Mouse (Mus musculus) testis, adult 2 months (tissue): ENCODE data around the gene Tcf20.

Experiments
- CTCF ChIP-seq: fragments of 200-500 bp; IDR thresholded peaks from 2 replicates; pipeline ENCODE4 v1.5.1; 2012; ENCODE audit warnings: low read depth, mild to moderate bottlenecking, inconsistent platforms, low read length, moderate library complexity; ENCODE audit not compliant: control insufficient read depth, insufficient read depth, insufficient replicate concordance
- POLR2A ChIP-seq: fragments of 200-500 bp; IDR thresholded peaks from 2 replicates; pipeline ENCODE4 v1.6.1; 2012; ENCODE audit warnings: low read depth, mild to moderate bottlenecking, inconsistent platforms, low read length, moderate library complexity; ENCODE audit not compliant: control insufficient read depth

- no peak for TF ChIP-seq CTCF
- TF ChIP-seq POLR2A = no peak
Observed at GRCm38 (mm10) chr15:83010990-83011664, 23.5 kb upstream of the Tcf20 start.
